Mouse (Mus musculus): Measurements from ENCODE around the gene Slc6a19.

DNA sequence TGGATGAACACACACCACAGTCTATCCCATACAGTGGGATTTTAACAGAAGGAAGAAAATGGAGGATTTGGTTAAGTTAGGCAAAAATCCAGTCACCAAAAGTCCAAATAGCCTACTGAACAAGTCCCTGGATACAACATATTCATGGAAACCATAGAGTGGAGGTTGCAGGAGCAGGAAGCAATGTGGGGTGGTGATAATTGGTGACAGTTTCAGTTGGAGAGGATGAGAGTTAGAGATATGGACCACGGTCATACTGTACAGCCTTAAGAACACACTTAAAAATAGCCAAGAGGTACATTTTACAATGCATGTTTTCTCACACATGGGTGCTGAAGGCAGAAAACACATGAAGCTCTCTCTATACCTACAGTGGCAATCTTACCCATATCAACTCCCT, 9.7 kb downstream of the Slc6a19 start:
- TF ChIP-seq CTCF (IDR thresholded peaks at IDR 0.05; ENCODE audit: control insufficient read depth, insufficient read depth, insufficient replicate concordance, low read depth, low read length): no peak
- TF ChIP-seq POLR2A (IDR thresholded peaks at IDR 0.05; ENCODE audit: control insufficient read depth, low read depth, low read length): no peak

Data from testis, adult 2 months (tissue).